Mouse (Mus musculus): ENCODE measurements around the gene Ryk.

DNA sequence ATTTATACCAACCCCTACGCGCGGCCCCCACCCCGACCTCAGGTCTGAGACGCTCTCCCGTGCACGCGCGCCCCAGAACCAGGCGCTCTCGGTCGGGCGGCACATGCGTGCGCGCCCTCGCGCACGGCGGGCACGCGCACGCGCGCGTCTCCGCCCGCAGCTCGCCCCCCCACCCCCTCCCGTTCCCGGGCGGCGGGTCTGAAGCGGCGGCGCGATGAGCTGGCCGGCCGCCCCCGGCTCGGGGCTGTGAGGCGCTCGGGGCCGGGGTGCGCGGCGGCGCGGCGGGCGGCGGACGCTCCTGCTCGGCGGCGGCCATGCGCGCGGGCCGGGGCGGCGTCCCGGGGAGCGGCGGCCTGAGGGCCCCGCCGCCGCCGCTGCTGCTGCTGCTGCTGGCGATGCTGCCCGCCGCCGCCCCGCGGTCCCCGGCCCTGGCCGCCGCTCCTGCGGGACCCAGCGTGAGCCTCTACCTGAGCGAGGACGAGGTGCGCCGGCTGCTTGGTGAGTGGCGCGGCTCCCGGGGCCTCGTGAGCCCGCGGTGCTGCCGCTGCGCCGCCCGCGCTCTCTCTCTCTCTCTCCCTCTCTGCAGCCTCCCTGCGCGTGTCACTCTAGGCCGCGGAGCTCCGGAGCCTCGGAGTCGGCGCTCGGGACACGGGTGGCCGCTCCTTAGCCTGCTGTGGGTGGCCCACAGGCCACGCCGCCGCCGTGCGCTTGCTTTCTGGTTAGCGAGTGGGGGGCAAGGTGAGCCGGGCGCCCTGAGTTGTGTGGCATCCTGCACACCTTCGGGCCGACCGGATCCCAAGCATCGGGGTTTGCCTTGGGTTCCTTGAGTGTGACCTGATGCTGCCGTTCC lies at the start of gene Ryk:
- TF ChIP-seq MAX (IDR thresholded peaks at IDR 0.05; ENCODE audit: low read depth): no peak
- no peak for TF ChIP-seq E2F4 (IDR thresholded peaks at IDR 0.05; ENCODE audit: insufficient read depth)
